Mouse (Mus musculus): ENCODE results near the gene Smagp. TPM values are rescaled to one million over a fixed set of nuclear protein-coding genes. Genes with fewer than 3 reads are reported as not detected.
"Not testable (repeated sequence)": the region's sequence is repeated elsewhere in the genome, so short reads cannot be mapped to it uniquely, and the experiment has no call there.

The Smagp gene
- polyA plus RNA-seq, 1 experiment from 2014 or later: 5.1 TPM

DNA sequence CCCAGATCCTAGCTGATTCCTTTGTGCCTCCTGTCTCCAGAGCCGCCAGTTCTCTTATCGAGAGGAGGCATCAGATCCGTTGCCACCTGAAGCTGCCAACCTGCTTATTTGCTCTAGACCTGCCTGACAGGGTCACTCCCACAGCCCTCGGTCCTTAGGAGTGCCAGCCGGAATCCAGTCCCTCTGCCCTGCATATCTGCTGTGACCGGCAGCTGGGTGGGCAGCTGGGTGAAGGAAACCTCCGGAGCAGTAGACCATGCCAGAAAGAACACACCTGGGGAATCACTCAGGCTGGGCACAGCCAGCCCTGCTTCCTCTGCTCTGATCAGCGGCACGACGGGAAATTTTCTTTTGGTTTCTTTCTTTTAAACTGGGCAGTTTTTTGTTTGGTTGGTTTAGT is 3.4 kb downstream of the Smagp start:
- no peaks in the 10 kb centered on the region for H3K36me3 ChIP-seq
- H3K27ac ChIP-seq: no peak overlapping the region
- peaks cover 45% of the 10 kb centered on the region for H3K27me3 ChIP-seq (replicated peaks)
- no peak overlapping the region for H3K4me3 ChIP-seq
- no peak overlapping the region for H3K9ac ChIP-seq
- peaks cover 11% of the 10 kb centered on the region for H3K4me1 ChIP-seq
- 86% methylated on average over 10 of the region's 10 CpGs for WGBS
- ATAC-seq (ENCODE audit: low FRiP score, low read depth): no peak
- no peak overlapping the region for H3K4me2 ChIP-seq (replicated peaks)
- H3K9me3 ChIP-seq: no peaks in the 10 kb centered on the region

DNA sequence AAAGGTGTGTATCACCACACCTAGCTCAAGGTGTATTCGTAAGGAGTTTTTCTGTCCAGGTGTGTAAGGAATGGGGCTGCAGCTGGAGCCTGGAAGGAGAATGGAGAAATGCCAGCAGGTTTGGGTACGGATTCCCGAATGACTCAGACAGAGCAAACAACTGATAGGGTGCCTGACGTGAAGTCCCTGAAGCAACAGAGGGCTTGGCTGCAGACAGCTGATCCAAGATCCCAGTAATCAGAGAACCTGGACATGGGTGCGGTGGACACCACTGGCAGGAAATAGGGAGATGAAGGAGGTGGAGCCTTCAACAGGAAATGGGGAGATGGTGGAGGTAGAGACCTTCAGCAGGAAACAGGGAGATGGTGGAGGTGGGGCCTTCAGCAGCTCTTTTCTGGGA is 4.4 kb downstream of the Smagp start:
- H3K4me2 ChIP-seq (replicated peaks): no peak overlapping the region
- no peaks in the 10 kb centered on the region for H3K36me3 ChIP-seq
- no peak for ATAC-seq (ENCODE audit: low FRiP score, low read depth)
- H3K27me3 ChIP-seq (replicated peaks): peaks cover 35% of the 10 kb centered on the region
- peaks cover 15% of the 10 kb centered on the region for H3K4me1 ChIP-seq
- H3K27ac ChIP-seq: no peak overlapping the region
- 88% methylated on average over 5 of the region's 5 CpGs for WGBS
- no peak overlapping the region for H3K4me3 ChIP-seq
- H3K9me3 ChIP-seq: no peaks in the 10 kb centered on the region
- H3K9ac ChIP-seq: no peak overlapping the region

DNA sequence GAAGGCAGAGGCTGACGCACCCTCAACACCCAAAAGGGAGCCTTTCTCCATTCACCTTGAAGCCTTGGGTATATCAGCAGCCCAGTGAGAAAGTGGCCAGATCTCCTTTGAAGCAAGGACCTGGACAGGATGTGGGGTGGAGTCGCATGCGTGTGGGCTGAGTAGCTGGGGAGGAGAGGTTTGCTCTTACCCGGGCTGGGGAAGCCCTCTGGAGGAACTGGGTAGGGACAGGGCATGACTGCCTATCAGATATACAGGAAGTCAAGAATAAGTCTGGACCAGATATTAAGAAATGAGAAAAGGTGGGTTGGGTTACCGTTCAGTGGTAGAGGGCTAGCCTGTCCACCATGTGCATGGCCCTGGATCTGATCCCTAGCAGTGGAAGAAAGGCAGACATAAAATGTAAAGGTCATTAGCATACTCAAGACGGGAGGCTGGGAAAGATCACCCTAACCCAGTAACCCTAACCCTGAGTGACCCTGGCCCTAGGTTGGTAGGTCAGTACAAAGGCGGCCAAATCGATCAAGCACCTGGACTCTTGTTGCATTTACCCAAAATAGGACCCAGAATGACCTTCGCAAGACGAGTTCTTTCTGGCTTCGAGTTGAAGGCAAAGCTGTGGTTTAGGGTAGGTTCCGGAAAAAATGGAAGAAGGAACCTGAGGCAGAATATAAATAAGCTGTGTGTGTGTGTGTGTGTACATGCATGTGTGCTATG is 5.1 kb downstream of the Smagp start:
- ATAC-seq (ENCODE audit: low FRiP score, low read depth): no peak
- peaks cover 28% of the 10 kb centered on the region for H3K27me3 ChIP-seq (replicated peaks)
- H3K27ac ChIP-seq: no peak overlapping the region
- peaks cover 8% of the 10 kb centered on the region for H3K4me1 ChIP-seq
- H3K4me3 ChIP-seq: no peak overlapping the region
- H3K9ac ChIP-seq: no peak overlapping the region
- no peaks in the 10 kb centered on the region for H3K9me3 ChIP-seq
- no peak overlapping the region for H3K4me2 ChIP-seq (replicated peaks)
- no peaks in the 10 kb centered on the region for H3K36me3 ChIP-seq
- 84% methylated on average over 12 of the region's 12 CpGs for WGBS

DNA sequence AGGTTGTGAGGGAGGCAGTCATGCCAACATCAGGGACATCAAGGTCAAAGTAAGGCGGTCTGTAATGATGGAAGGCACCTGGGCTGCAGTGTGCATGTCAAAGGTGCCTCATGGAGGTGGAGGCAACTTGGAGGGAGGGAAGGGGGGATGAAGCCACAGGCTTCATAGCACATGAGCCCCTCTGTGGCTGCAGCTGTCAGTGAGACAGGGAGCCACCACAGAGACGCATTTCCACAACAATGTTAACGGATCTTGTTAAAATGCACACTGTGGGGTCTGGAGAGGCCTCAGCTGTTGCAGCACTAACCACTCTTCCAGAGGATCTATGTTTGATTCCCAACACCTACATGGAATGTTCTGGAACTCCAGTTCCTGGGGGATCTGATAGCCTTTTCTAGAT is 6.6 kb downstream of the Smagp start:
- Histone ChIP-seq H3K36me3 (no peaks in the 10 kb centered on the region), H3K9ac (no peak overlapping the region), H3K4me2 (replicated peaks) (no peak overlapping the region), H3K9me3 (no peaks in the 10 kb centered on the region), H3K27me3 (replicated peaks) (peaks cover 13% of the 10 kb centered on the region), H3K4me3 (no peak overlapping the region), H3K27ac (no peak overlapping the region), H3K4me1 (0 out of 2 replicates have a peak, but pooled peaks cover 4% of the 10 kb centered on the region)
- no peak for ATAC-seq (ENCODE audit: low FRiP score, low read depth)
- 58% methylated on average over 3 of the region's 3 CpGs for WGBS

DNA sequence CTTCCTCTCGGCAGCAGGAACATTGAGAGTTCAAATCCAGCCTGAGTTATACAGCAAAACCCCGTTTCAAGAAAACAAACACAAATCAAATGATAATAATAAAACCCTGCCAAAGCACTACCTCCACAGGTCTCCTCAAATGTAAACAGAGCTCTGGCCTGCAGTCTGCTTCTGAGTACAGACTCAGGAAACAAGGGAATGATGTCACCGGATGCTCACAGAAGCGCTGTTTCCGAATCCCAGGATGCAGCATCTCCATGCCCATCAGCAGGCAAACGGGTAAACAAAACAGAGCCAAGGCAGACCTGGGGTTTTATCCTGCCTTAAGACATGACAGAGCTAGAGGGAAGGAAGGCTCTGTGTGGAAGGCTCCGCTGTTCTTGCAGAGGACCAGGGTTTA is 7.9 kb downstream of the Smagp start:
- ATAC-seq (ENCODE audit: low FRiP score, low read depth): no peak
- no peak overlapping the region for H3K9ac ChIP-seq
- H3K4me2 ChIP-seq (replicated peaks): no peak overlapping the region
- H3K9me3 ChIP-seq: no peaks in the 10 kb centered on the region
- H3K4me3 ChIP-seq: no peak overlapping the region
- H3K27me3 ChIP-seq (replicated peaks): peaks cover 2% of the 10 kb centered on the region; the same call in 1 of the 2 replicates
- 0 out of 2 replicates have a peak, but pooled peaks cover 4% of the 10 kb centered on the region for H3K4me1 ChIP-seq
- 55% methylated on average over 7 of the region's 7 CpGs for WGBS
- H3K27ac ChIP-seq: no peak overlapping the region
- no peaks in the 10 kb centered on the region for H3K36me3 ChIP-seq

DNA sequence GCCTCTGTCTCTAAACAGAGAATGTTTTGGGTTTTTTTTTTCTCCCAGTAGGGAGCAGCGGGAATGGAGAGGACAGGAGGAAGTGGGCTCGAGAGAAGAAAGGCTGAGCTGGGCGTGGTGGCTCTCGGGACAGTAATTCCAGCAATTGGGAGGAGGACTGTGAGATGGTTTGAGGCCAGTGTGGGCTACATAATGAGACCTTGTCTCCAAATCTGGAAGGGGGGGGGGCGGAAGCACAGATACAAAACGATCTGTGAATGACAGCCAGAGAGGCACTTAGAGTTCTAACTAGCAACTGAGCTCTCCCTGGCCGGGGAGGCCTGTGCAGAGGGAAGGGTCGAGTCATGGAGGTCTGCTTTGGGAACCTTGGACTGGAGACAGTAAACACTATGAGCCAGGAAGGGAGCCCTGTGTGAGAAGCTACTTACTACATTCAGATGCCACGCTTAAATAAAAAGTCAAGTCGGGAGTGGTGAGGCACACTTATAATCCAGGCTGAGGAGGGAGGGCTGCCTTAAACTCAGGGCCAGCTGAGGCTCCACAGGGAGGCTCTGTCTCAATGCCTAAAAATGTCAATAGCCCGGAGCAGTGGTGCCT is 8.9 kb downstream of the Smagp start:
- Histone ChIP-seq H3K36me3 (no peaks in the 10 kb centered on the region), H3K4me1 (0 out of 2 replicates have a peak, but pooled peaks cover 4% of the 10 kb centered on the region), H3K27me3 (replicated peaks) (no peaks in the 10 kb centered on the region; the same call in 1 of the 2 replicates), H3K4me3 (no peak overlapping the region), H3K9me3 (no peaks in the 10 kb centered on the region), H3K27ac (no peak overlapping the region), H3K4me2 (replicated peaks) (0 out of 2 replicates have a peak overlapping the region, but pooled peaks have one; percentile 12), H3K9ac (no peak overlapping the region)
- ATAC-seq (ENCODE audit: low FRiP score, low read depth): no peak
- WGBS: 2% methylated on average over 11 of the region's 11 CpGs

DNA sequence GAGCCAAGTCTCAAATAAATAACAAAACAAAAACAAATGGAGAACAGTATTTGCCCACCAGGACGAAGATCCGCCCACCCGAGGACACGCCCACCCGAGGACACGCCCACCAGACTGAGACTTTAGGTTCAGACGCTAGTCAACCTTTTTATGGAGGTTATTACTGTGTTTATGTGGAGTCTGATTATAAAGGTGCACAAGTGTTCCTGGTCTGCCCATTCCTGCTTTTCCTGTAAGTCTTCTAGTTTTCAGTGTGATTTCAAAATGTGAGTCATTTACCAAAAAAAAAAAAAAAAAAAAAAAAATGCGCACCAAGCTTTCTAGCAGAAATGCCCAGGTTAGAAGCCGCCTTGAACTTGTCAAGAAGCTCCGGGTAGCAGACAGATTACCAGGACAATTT is 9.5 kb downstream of the Smagp start:
- ATAC-seq (ENCODE audit: low FRiP score, low read depth): no peak

DNA sequence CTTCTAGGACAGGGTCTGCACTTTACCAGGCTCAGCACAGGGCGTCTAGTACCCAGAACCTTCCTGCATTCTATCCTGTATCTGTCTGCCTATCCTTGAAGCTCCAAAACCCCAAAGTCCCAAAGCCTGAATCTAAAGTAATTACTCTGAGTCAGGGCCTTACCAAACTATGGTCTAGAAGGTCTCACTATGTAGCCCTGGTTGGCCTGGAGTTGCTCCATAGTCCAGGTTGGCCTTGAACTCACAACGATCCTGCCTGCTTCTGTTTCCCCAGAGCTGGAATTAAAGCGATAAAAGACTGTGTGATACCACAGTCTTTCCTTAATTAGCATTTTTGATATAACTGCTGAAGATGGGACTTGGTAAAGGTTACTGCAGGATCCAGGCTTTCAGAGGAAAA is 12.3 kb downstream of the Smagp start:
- H3K4me1 ChIP-seq: 0 out of 2 replicates have a peak, but pooled peaks cover 4% of the 10 kb centered on the region
- no peak overlapping the region for H3K27ac ChIP-seq
- no peaks in the 10 kb centered on the region for H3K9me3 ChIP-seq
- no peak overlapping the region for H3K4me3 ChIP-seq
- H3K27me3 ChIP-seq (replicated peaks): no peaks in the 10 kb centered on the region
- H3K9ac ChIP-seq: no peak overlapping the region
- H3K36me3 ChIP-seq: peaks cover 19% of the 10 kb centered on the region
- 88% methylated on average over 3 of the region's 3 CpGs for WGBS
- no peak overlapping the region for H3K4me2 ChIP-seq (replicated peaks)
- ATAC-seq (ENCODE audit: low FRiP score, low read depth): no peak

More for the DNA sequence above, 9.5 kb downstream of the Smagp start:
- H3K4me2 ChIP-seq (replicated peaks): no peak overlapping the region
- H3K27ac ChIP-seq: no peak overlapping the region
- H3K36me3 ChIP-seq: no peaks in the 10 kb centered on the region
- no peak overlapping the region for H3K4me3 ChIP-seq
- H3K4me1 ChIP-seq: 0 out of 2 replicates have a peak, but pooled peaks cover 4% of the 10 kb centered on the region
- H3K9ac ChIP-seq: no peak overlapping the region
- H3K27me3 ChIP-seq (replicated peaks): no peaks in the 10 kb centered on the region
- WGBS: 13% methylated on average over 10 of the region's 10 CpGs
- no peaks in the 10 kb centered on the region for H3K9me3 ChIP-seq

DNA sequence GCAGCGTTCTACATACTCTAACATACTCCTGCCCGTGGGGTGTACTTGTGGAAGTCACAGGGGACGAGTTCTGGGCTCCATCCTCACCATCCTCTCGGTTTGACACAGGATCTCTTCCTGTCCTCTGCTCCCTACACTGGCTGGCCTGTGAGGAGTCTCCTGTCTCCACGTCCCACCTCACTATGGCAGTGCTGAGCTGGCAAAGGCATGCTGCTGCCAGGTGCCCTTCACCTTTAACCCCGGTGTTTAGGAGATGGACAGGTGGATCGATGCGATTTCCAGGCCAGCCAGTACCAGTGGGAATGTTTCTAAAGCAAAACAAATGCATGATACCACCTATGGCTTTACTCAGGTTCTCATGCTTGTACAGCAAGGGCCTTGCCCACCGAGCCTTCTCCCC is 13.0 kb downstream of the Smagp start:
- no peak overlapping the region for H3K4me3 ChIP-seq

DNA sequence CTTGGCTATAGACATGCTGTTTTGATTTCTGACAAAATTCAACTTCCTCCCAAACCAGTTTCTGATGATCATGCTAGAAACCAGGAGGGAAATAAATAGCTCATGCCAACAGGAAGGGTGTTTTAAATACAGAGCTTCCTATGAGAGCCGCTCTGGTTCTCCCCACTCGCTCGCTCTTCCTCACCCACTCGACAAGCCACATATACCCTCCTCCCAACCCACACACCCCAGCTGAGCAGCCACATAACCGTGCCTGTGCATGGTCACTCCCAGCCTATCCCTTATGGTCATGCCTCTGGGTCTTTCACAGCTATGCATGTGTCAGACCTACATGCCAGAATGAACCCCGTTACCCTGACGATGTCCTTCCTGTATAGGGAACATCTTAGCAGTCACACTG is 14.6 kb downstream of the Smagp start:
- Histone ChIP-seq H3K4me1 (no peaks in the 10 kb centered on the region), H3K4me3 (no peak overlapping the region), H3K4me2 (replicated peaks) (no peak overlapping the region), H3K27me3 (replicated peaks) (no peaks in the 10 kb centered on the region), H3K36me3 (peaks cover 38% of the 10 kb centered on the region), H3K27ac (no peak overlapping the region), H3K9ac (no peak overlapping the region), H3K9me3 (no peaks in the 10 kb centered on the region)
- 91% methylated on average over 7 of the region's 7 CpGs for WGBS
- ATAC-seq (ENCODE audit: low FRiP score, low read depth): no peak

More for the DNA sequence above, 13.0 kb downstream of the Smagp start:
- no peaks in the 10 kb centered on the region for H3K9me3 ChIP-seq
- no peak for ATAC-seq (ENCODE audit: low FRiP score, low read depth)
- 91% methylated on average over 9 of the region's 9 CpGs for WGBS
- 0 out of 2 replicates have a peak, but pooled peaks cover 4% of the 10 kb centered on the region for H3K4me1 ChIP-seq
- no peak overlapping the region for H3K9ac ChIP-seq
- no peak overlapping the region for H3K4me2 ChIP-seq (replicated peaks)
- peaks cover 24% of the 10 kb centered on the region for H3K36me3 ChIP-seq
- no peak overlapping the region for H3K27ac ChIP-seq
- no peaks in the 10 kb centered on the region for H3K27me3 ChIP-seq (replicated peaks)

DNA sequence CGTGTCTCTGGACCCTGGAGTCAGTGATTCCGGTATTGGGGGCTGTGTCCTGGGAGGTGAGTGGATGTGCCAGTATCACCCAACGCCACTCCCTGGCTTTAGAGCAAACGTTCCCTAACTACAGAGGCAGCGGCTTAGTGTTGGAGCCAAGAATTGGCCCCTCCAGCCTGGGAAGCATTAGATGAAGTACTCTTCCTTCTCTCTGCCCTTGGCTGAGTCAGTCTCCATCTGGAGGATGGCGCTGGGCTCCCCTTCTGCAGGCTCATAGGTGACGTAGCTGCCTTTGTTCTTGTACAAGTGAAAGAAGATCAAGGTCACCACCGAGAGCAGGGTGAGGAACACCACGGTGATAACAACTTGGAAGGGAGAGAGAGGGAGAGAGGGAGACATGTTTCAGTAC is 15.1 kb downstream of the Smagp start:
- not testable (repeated sequence) for H3K4me3 ChIP-seq; ATAC-seq (ENCODE audit: low FRiP score, low read depth); H3K27ac ChIP-seq; H3K9ac ChIP-seq; H3K27me3 ChIP-seq (replicated peaks); H3K4me1 ChIP-seq; H3K9me3 ChIP-seq; H3K4me2 ChIP-seq (replicated peaks)
- WGBS: 77% methylated on average over 9 of the region's 9 CpGs
- peaks cover 38% of the 10 kb centered on the region for H3K36me3 ChIP-seq

DNA sequence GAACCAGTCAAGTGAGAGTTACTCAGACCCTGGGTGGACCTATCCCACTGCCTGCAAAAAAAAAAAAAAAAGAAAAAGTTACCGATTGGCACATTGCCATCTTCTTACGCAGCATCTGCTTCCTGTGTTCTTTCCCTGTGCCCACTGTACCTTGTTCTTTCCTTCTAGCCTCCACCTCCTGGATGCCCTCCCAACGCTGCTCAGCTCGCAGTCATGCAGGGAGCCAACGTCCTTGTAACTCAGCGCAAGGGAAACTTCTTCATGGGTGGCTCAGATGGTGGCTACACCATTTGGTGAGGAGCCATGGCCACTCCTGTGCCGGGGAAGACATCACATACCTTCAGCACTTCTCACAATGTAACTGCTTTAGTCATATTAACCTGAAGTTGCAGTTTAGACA is 17.5 kb downstream of the Smagp start:
- Histone ChIP-seq H3K4me1 (peaks cover 8% of the 10 kb centered on the region), H3K36me3 (peaks cover 38% of the 10 kb centered on the region), H3K27ac (no peak overlapping the region), H3K9me3 (no peaks in the 10 kb centered on the region), H3K4me2 (replicated peaks) (no peak overlapping the region), H3K27me3 (replicated peaks) (no peaks in the 10 kb centered on the region), H3K4me3 (no peak overlapping the region), H3K9ac (no peak overlapping the region)
- no peak for ATAC-seq (ENCODE audit: low FRiP score, low read depth)
- 90% methylated on average over 7 of the region's 7 CpGs for WGBS
